Mouse (Mus musculus): ENCODE data around the gene Olfr281. TPM values are rescaled to one million over a fixed set of nuclear protein-coding genes. Genes with fewer than 3 reads are reported as not detected.
"Not testable (repeated sequence)": the region's sequence is repeated elsewhere in the genome, so short reads cannot be mapped to it uniquely, and the experiment has no call there.

Olfr281 gene
- total and polyA plus RNA-seq, 3 experiments: 0.08 to 0.40 TPM; not detected in 1

GRCm38 (mm10) chr15:98424753-98425152 lies 27.6 kb upstream of the Olfr281 start:
- H3K4me1 ChIP-seq (ENCODE audit: control insufficient read depth in 1 of 2, insufficient read depth in 2 of 2, low read length in 2 of 2): no peaks in the 10 kb centered on the region
- no peaks in the 10 kb centered on the region for H3K79me2 ChIP-seq (ENCODE audit: control insufficient read depth, insufficient read depth, low read length, poor library complexity)
- H3K27me3 ChIP-seq (ENCODE audit: control insufficient read depth in 1 of 2, insufficient read depth in 2 of 2, low read length in 2 of 2): peaks cover 39 to 76% of the 10 kb centered on the region in 2 experiments
- no peak overlapping the region for H3K9ac ChIP-seq (ENCODE audit: control insufficient read depth, low read depth, low read length, poor library complexity, severe bottlenecking)
- H3K27ac ChIP-seq (ENCODE audit: control insufficient read depth, low read depth, low read length): no peak overlapping the region
- H3K36me3 ChIP-seq (ENCODE audit: control insufficient read depth in 1 of 2, insufficient read depth in 2 of 2, low read length in 2 of 2): no peaks in the 10 kb centered on the region
- no peak for TF ChIP-seq MEF2A (IDR thresholded peaks at IDR 0.05; ENCODE audit: extremely low read depth, insufficient replicate concordance, low read depth, low read length, poor library complexity, severe bottlenecking)
- TF ChIP-seq TCF12 (IDR thresholded peaks at IDR 0.05; ENCODE audit: low read depth, low read length): no peak
- TF ChIP-seq CTCF (IDR thresholded peaks at IDR 0.05 in 2 of 3, conservative IDR thresholded peaks at IDR 0.05 in 1 of 3; ENCODE audit: control insufficient read depth in 1 of 3, insufficient read depth in 1 of 3, low read depth in 2 of 3, low read length in 3 of 3, poor library complexity in 1 of 3, severe bottlenecking in 1 of 3): no peak
- TF ChIP-seq TBP (IDR thresholded peaks at IDR 0.05; ENCODE audit: low read depth, low read length): no peak
- no peak for TF ChIP-seq RCOR1 (IDR thresholded peaks at IDR 0.05; ENCODE audit: low read depth, low read length)
- no peak for TF ChIP-seq MAFK (IDR thresholded peaks at IDR 0.05; ENCODE audit: borderline replicate concordance, low read depth, low read length)
- no peak for TF ChIP-seq GATA1 (IDR thresholded peaks at IDR 0.05; ENCODE audit: low read depth, low read length)
- TF ChIP-seq MAZ (IDR thresholded peaks at IDR 0.05; ENCODE audit: low read depth, low read length): no peak
- TF ChIP-seq MAX (IDR thresholded peaks at IDR 0.05; ENCODE audit: low read length): no peak
- no peak for TF ChIP-seq RAD21 (IDR thresholded peaks at IDR 0.05; ENCODE audit: low read depth, low read length)
- no peak for TF ChIP-seq CHD1 (IDR thresholded peaks at IDR 0.05; ENCODE audit: low read depth, low read length)
- TF ChIP-seq EP300 (IDR thresholded peaks at IDR 0.05; ENCODE audit: low read depth in 1 of 2, low read length in 2 of 2): no peak
- no peak for TF ChIP-seq POLR2A (IDR thresholded peaks at IDR 0.05; ENCODE audit: control insufficient read depth in 1 of 2, insufficient read depth in 1 of 2, low read depth in 1 of 2, low read length in 2 of 2, poor library complexity in 1 of 2)
- TF ChIP-seq BHLHE40 (IDR thresholded peaks at IDR 0.05; ENCODE audit: borderline replicate concordance, low read depth, low read length): no peak
- TF ChIP-seq ZKSCAN1 (IDR thresholded peaks at IDR 0.05; ENCODE audit: low read depth, low read length): no peak
- DNase-seq (ENCODE audit: low read depth, low spot score): no peak
- no peaks in the 10 kb centered on the region for H3K9me3 ChIP-seq (replicated peaks; ENCODE audit: insufficient read depth, low read length)
- no peak overlapping the region for H3K4me3 ChIP-seq (ENCODE audit: control insufficient read depth in 1 of 2, insufficient read depth in 1 of 2, low read depth in 2 of 2, low read length in 2 of 2)

DNA sequence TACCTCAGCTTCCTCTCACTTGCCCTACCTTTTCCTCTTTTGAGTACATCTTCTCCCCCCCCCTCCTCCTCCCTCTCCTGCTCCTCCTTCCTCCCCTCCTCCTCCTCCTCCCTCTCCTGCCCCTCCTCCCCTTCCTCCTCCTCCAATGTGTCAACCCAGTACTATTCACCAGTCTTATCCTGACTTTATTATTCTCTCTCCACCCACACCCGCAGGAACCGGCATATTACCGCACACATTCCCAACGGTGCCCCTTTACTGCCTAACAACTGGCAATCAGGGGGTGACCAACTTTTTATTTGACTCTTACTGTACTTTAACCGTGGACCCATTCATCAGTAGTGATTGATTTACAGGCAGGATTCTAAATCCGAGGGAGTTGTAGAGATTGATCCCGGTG lies 27.2 kb upstream of the Olfr281 start:
- no peak overlapping the region for H3K9ac ChIP-seq (ENCODE audit: control insufficient read depth, low read depth, low read length, poor library complexity, severe bottlenecking)
- H3K9me3 ChIP-seq (replicated peaks; ENCODE audit: insufficient read depth, low read length): no peaks in the 10 kb centered on the region
- no peak overlapping the region for H3K4me3 ChIP-seq (ENCODE audit: control insufficient read depth in 1 of 2, insufficient read depth in 1 of 2, low read depth in 2 of 2, low read length in 2 of 2)
- DNase-seq (ENCODE audit: low read depth, low spot score): no peak
- no peaks in the 10 kb centered on the region for H3K79me2 ChIP-seq (ENCODE audit: control insufficient read depth, insufficient read depth, low read length, poor library complexity)
- no peak for TF ChIP-seq MAFK (IDR thresholded peaks at IDR 0.05; ENCODE audit: borderline replicate concordance, low read depth, low read length)
- no peak for TF ChIP-seq MYB (IDR thresholded peaks at IDR 0.05; ENCODE audit: low read depth, low read length)
- no peak for TF ChIP-seq RAD21 (IDR thresholded peaks at IDR 0.05; ENCODE audit: low read depth, low read length)
- TF ChIP-seq ZC3H11A (IDR thresholded peaks at IDR 0.05; ENCODE audit: low read depth, low read length): no peak
- TF ChIP-seq RCOR1 (IDR thresholded peaks at IDR 0.05; ENCODE audit: low read depth, low read length): no peak
- no peak for TF ChIP-seq ZNF384 (IDR thresholded peaks at IDR 0.05; ENCODE audit: low read depth, low read length)
- TF ChIP-seq ELF1 (IDR thresholded peaks at IDR 0.05; ENCODE audit: low read depth, low read length): no peak
- TF ChIP-seq USF1 (IDR thresholded peaks at IDR 0.05; ENCODE audit: low read depth, low read length): no peak
- no peak for TF ChIP-seq ZMIZ1 (IDR thresholded peaks at IDR 0.05; ENCODE audit: low read depth, low read length)
- no peak for TF ChIP-seq MAZ (IDR thresholded peaks at IDR 0.05; ENCODE audit: low read depth, low read length)
- no peak for TF ChIP-seq UBTF (IDR thresholded peaks at IDR 0.05; ENCODE audit: borderline replicate concordance, insufficient read depth, low read depth, low read length)
- no peak for TF ChIP-seq KAT2A (conservative IDR thresholded peaks at IDR 0.05; ENCODE audit: low read depth, low read length)
- TF ChIP-seq MEF2A (IDR thresholded peaks at IDR 0.05; ENCODE audit: extremely low read depth, insufficient replicate concordance, low read depth, low read length, poor library complexity, severe bottlenecking): no peak
- TF ChIP-seq ETS1 (IDR thresholded peaks at IDR 0.05; ENCODE audit: low read depth, low read length): no peak
- TF ChIP-seq GATA1 (IDR thresholded peaks at IDR 0.05; ENCODE audit: low read depth, low read length): no peak
- peaks cover 40 to 78% of the 10 kb centered on the region in 2 experiments for H3K27me3 ChIP-seq (ENCODE audit: control insufficient read depth in 1 of 2, insufficient read depth in 2 of 2, low read length in 2 of 2)
- no peaks in the 10 kb centered on the region for H3K36me3 ChIP-seq (ENCODE audit: control insufficient read depth in 1 of 2, insufficient read depth in 2 of 2, low read length in 2 of 2)
- H3K4me1 ChIP-seq (ENCODE audit: control insufficient read depth in 1 of 2, insufficient read depth in 2 of 2, low read length in 2 of 2): no peaks in the 10 kb centered on the region
- H3K27ac ChIP-seq (ENCODE audit: control insufficient read depth, low read depth, low read length): no peak overlapping the region

- H3K9ac ChIP-seq (ENCODE audit: control insufficient read depth, low read depth, low read length, poor library complexity, severe bottlenecking); H3K4me1 ChIP-seq (ENCODE audit: control insufficient read depth in 1 of 2, insufficient read depth in 2 of 2, low read length in 2 of 2); H3K79me2 ChIP-seq (ENCODE audit: control insufficient read depth, insufficient read depth, low read length, poor library complexity); H3K27ac ChIP-seq (ENCODE audit: control insufficient read depth, low read depth, low read length); H3K9me3 ChIP-seq (replicated peaks; ENCODE audit: insufficient read depth, low read length); H3K36me3 ChIP-seq (ENCODE audit: control insufficient read depth in 1 of 2, insufficient read depth in 2 of 2, low read length in 2 of 2); DNase-seq (ENCODE audit: low read depth, low spot score); H3K4me3 ChIP-seq (ENCODE audit: control insufficient read depth in 1 of 2, insufficient read depth in 1 of 2, low read depth in 2 of 2, low read length in 2 of 2): not testable (repeated sequence)
- H3K27me3 ChIP-seq (ENCODE audit: control insufficient read depth in 1 of 2, insufficient read depth in 2 of 2, low read length in 2 of 2): peaks cover 20 to 62% of the 10 kb centered on the region in 2 experiments
Observed at GRCm38 (mm10) chr15:98430925-98431324, 21.5 kb upstream of the Olfr281 start, which contains the start of gene Olfr282. Olfr282 (plus strand) TSS chr15:98431225.

All from MEL (cell line).